Mouse (Mus musculus): ENCODE measurements around the gene Stx5a. TPM values are rescaled to one million over a fixed set of nuclear protein-coding genes. Genes with fewer than 3 reads are reported as not detected.
A peak's percentile ranks its signal among the peaks of the same experiment; 100 is the strongest.

Gene Stx5a
- polyA plus RNA-seq, 1 experiment, result 88.0 TPM

DNA sequence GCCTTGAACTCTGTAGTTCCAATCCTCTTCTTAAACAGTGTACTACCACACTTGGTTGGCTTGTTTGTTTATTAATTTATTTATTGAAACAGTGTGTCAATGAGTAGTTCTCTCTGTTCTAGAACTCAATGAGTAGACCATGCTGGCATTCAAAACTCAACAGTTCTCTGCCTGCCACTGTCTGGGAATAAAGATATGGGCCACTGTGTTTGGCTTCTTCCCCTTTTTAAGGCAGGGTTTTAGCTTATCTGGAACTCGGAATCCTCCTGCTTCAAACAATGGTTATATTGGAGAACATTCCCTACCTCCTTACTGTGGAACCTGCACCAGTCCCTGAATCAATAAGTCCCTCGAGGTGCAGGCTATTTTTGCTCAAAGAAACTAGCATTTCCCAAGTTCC lies 17.7 kb downstream of the Stx5a start:
- no peak overlapping the region for H3K4me3 ChIP-seq (replicated peaks; ENCODE audit: extremely low read depth, low read depth, low read length)
- no peak for TF ChIP-seq CTCF (IDR thresholded peaks at IDR 0.05; ENCODE audit: insufficient read depth, low read length)
- no peak for TF ChIP-seq POLR2A (IDR thresholded peaks at IDR 0.05; ENCODE audit: borderline replicate concordance, extremely low read depth, low read depth, low read length)
- peaks cover 17% of the 10 kb centered on the region for H3K4me1 ChIP-seq (ENCODE audit: control insufficient read depth, insufficient read depth, low read length)
- 76% methylated on average over 2 of the region's 2 CpGs for WGBS
- no peak for DNase-seq

DNA sequence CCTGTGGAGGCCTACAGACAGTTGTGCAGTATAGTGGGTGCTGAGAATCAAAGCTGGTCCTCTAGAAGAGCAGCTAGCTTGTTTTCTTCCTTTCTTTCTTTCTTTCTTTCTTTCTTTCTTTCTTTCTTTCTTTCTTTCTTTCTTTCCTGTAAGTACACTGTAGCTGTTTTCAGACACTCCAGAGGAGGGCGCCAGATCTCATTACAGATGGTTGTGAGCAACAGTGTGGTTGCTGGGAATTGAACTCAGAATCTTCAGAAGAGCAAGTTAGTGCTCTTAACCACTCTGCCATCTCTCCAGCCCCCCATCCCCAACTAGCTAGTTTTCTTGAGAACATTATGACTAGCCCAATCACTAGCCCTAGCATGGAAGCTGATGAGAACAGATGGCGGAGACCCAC lies 19.5 kb downstream of the Stx5a start:
- no peak for DNase-seq
- TF ChIP-seq CTCF (IDR thresholded peaks at IDR 0.05; ENCODE audit: insufficient read depth, low read length) (no peak), POLR2A (IDR thresholded peaks at IDR 0.05; ENCODE audit: borderline replicate concordance, extremely low read depth, low read depth, low read length) (no peak)
- Histone ChIP-seq H3K4me3 (replicated peaks; ENCODE audit: extremely low read depth, low read depth, low read length) (no peak overlapping the region), H3K4me1 (ENCODE audit: control insufficient read depth, insufficient read depth, low read length) (peaks cover 16% of the 10 kb centered on the region)
- 90% methylated on average over 2 of the region's 2 CpGs for WGBS

DNA sequence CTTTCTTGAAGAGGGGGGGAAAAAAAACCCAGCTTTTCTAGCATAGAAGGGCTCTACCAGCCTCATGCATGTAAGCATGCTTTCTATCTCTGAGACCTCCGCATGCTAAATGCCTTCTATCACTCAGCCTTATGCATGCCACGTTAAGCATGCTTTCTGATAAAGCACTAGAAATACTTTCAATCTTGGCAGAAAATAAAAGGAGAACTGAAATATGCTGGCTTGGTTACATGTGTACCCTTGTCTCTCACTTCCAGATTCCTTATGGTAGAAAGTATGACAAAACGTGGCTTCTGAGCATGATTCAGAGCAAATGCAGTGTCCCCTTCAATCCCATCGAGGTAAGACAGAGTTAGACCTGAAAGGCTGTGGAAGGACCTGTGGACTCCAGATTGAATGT lies 22.1 kb downstream of the Stx5a start:
- H3K4me1 ChIP-seq (ENCODE audit: control insufficient read depth, insufficient read depth, low read length), result peaks cover 4% of the 10 kb centered on the region; the same call in 1 of the 2 replicates
- no peak overlapping the region for H3K4me3 ChIP-seq (replicated peaks; ENCODE audit: extremely low read depth, low read depth, low read length)
- DNase-seq, result no peak
- whole genome bisulfite sequencing, result 80% methylated on average over 4 of the region's 4 CpGs
- TF ChIP-seq CTCF (IDR thresholded peaks at IDR 0.05; ENCODE audit: insufficient read depth, low read length) (no peak), POLR2A (IDR thresholded peaks at IDR 0.05; ENCODE audit: borderline replicate concordance, extremely low read depth, low read depth, low read length) (no peak)

DNA sequence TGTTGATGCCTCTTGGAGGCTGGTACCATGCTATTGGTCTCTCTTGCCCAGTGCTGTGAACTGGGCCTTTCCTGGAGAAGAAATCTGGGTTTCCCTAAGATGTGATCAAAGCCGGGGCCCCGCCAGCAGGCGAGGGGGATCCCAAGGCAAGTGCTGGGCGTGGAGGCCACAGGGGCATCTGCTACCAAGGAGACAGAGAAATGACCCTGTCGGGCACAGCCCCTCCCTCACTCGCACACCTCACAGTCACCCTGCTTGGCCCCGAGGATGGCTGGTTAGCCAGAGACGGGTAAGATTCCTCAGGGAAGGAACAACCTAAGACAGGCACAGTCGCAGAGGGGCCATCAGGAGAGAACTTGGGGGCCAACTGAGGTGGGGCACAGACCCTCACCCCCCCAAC lies 24.3 kb downstream of the Stx5a start:
- Histone ChIP-seq H3K4me1 (ENCODE audit: control insufficient read depth, insufficient read depth, low read length) (peaks cover 4% of the 10 kb centered on the region; the same call in 1 of the 2 replicates), H3K4me3 (replicated peaks; ENCODE audit: extremely low read depth, low read depth, low read length) (no peak overlapping the region)
- no peak for TF ChIP-seq POLR2A (IDR thresholded peaks at IDR 0.05; ENCODE audit: borderline replicate concordance, extremely low read depth, low read depth, low read length)
- no peak for DNase-seq
- 95% methylated on average over 9 of the region's 9 CpGs for WGBS

DNA sequence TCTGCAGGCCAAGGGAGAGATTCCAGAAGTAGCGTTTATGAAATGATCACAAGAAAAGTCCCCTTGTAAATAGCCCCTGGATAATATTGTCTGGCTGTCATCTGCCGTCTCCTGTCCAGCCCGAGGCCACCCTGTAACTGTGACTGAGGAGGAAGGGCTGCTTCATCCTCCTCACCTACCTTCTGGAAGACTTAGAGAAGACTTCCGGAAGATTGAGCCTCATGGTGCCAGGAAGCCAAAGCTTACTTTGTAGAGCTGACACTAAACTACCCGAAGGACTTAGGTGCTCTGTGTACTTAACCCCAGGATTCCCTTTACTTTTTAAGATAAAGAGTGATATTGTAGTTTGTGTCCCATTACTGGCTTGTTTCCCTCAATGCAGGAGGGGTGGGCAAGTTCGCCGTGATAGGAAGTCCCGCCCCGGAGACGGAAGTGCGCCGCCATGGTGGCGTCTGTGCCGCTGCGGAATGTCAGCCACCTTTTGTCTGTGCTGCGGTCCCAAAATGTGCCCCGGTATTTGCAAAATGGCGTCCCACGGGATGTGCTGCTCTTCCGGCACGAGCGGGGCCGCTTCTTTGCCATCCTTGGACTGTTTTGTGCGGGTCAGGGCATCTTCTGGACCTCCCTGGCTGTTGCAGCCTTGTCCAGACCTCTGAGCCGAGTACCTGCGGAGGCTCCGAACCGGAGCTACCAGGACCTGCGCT lies 29.5 kb downstream of the Stx5a start, which contains the start of gene Tmem223:
TSS of gene Tmem223 (plus strand) at position 430 of the 704 bp plus-strand sequence.
- WGBS, result 12% methylated on average over 29 of the region's 29 CpGs
- peak; percentile 80 for DNase-seq
- peak; percentile 96 for TF ChIP-seq POLR2A (IDR thresholded peaks at IDR 0.05; ENCODE audit: borderline replicate concordance, extremely low read depth, low read depth, low read length)
- no peak for TF ChIP-seq CTCF (IDR thresholded peaks at IDR 0.05; ENCODE audit: insufficient read depth, low read length)
- Histone ChIP-seq H3K4me3 (replicated peaks; ENCODE audit: extremely low read depth, low read depth, low read length) (peak within 1 kb of the TSS; percentile 97), H3K4me1 (ENCODE audit: control insufficient read depth, insufficient read depth, low read length) (peaks cover 19% of the 10 kb centered on the region)

DNA sequence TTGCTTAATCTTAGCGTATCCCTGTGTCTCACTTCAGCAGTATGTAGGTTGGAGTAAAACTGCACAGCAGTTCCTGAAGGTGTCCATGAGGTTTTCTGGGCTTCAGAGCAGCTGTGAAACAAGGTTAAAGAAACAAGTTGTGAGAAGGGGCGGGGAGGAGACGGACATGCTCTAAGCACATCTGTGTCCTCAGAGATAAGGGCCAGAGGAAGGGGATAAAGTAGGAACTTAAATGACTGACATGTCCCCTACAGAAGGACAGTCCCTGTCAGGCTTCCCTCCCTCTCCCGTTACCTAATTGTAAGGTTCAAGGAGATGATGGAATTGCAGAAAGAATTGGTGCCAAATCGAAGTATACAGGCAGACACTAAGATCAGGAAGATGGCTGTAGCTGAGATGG lies 31.8 kb downstream of the Stx5a start:
- no peak for TF ChIP-seq POLR2A (IDR thresholded peaks at IDR 0.05; ENCODE audit: borderline replicate concordance, extremely low read depth, low read depth, low read length)
- no peak for TF ChIP-seq CTCF (IDR thresholded peaks at IDR 0.05; ENCODE audit: insufficient read depth, low read length)
- no peak for DNase-seq
- WGBS, result 64% methylated on average over 5 of the region's 5 CpGs
- Histone ChIP-seq H3K4me1 (ENCODE audit: control insufficient read depth, insufficient read depth, low read length) (peaks cover 19% of the 10 kb centered on the region), H3K4me3 (replicated peaks; ENCODE audit: extremely low read depth, low read depth, low read length) (no peak overlapping the region)

DNA sequence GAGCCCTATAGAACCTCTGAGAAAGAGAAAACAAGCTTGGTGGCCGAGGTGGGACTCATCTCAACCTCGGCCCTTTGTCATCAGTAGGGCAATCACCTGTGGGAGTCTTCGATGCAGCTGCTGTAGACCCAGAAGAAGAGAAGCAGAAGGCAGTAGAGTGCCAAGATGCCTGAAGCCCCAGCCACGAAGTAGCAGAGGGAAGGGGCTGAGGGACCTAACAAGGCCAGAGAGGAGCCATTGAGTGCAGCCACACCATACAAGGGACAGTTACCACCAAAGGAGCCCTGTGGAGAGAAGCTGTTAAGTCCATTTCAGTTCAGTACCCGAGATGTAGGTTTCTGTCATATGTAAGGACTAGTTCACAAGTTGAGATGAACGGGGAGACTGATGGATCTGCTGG lies 32.2 kb downstream of the Stx5a start:
- Histone ChIP-seq H3K4me1 (ENCODE audit: control insufficient read depth, insufficient read depth, low read length) (peaks cover 19% of the 10 kb centered on the region), H3K4me3 (replicated peaks; ENCODE audit: extremely low read depth, low read depth, low read length) (peak overlapping the region; percentile 90)
- no peak for DNase-seq
- WGBS, result 46% methylated on average over 6 of the region's 6 CpGs
- TF ChIP-seq CTCF (IDR thresholded peaks at IDR 0.05; ENCODE audit: insufficient read depth, low read length) (no peak), POLR2A (IDR thresholded peaks at IDR 0.05; ENCODE audit: borderline replicate concordance, extremely low read depth, low read depth, low read length) (no peak)

DNA sequence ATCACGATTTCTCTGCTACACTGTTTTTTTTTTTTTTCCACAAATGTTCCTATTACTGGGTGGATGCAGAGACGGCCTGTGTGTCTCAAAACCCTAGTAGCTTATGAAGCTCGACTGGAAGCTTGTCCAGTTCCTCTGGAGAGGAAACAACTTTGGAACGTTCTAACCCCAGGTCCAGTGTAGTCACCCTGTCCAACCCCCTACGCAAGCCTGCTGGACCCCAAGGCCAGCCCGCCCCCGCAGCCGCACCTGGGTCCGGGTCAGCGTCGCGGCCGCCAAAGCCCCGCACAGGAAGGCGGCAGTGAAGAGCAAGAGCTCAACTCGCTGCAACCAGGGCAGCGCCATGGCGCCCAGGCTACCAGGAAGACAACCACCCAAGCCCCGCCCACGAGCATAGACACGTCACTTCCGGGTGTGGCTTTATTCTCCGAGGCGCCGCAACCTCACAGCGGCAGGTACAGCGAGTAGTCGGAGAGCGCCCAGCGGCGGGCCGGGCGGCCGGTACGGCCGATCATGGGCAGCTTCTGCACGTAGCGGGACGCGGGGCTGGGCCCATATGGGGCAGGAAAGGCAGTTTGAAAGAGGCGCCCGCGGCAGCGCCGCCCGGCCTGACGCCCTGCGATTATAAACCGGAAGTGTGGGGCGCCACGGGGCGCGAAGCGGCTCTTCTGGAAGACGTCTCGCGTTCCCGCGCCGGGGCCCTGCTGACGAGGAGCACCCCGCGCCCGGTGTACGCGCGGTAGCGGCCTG lies 33.0 kb downstream of the Stx5a start, which contains the start of gene Tmem179b:
TSS of gene Tmem179b (minus strand) at position 382 of the 750 bp plus-strand sequence.
- TF ChIP-seq CTCF (IDR thresholded peaks at IDR 0.05; ENCODE audit: insufficient read depth, low read length), result no peak
- peak; percentile 96 for TF ChIP-seq POLR2A (IDR thresholded peaks at IDR 0.05; ENCODE audit: borderline replicate concordance, extremely low read depth, low read depth, low read length)
- Histone ChIP-seq H3K4me3 (replicated peaks; ENCODE audit: extremely low read depth, low read depth, low read length) (peak within 1 kb of the TSS; percentile 90), H3K4me1 (ENCODE audit: control insufficient read depth, insufficient read depth, low read length) (peaks cover 19% of the 10 kb centered on the region)
- peak; percentile 99 for DNase-seq
- 2% methylated on average over 68 of the region's 68 CpGs for WGBS

DNA sequence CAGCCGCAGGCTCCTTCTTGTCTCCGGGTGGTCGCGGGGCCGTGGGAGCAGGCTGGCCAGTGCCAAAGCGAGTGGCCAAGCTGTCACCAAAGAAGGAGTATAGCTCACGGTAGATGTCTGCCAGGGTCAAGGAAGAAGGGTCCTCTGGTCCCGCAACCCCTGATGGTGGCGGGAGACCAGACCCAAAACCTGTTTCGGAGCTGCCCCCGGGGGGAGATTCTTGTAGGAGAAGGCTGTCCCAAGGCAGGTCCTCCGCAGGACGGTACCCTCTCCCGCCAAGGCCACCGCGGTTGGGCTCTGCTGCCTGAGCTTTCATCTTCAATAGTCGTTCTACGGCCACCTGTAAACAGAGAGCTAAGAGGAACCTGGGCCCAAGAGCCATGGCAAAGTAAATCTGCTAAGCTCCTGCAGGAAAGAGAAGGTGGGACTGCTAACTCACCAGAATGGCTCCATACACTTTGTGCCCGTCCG lies 33.8 kb downstream of the Stx5a start:
- 2% methylated on average over 20 of the region's 20 CpGs for WGBS

More for the DNA sequence above, 33.8 kb downstream of the Stx5a start:
- TF ChIP-seq CTCF (IDR thresholded peaks at IDR 0.05; ENCODE audit: insufficient read depth, low read length) (no peak), POLR2A (IDR thresholded peaks at IDR 0.05; ENCODE audit: borderline replicate concordance, extremely low read depth, low read depth, low read length) (no peak)
- Histone ChIP-seq H3K4me3 (replicated peaks; ENCODE audit: extremely low read depth, low read depth, low read length) (peak overlapping the region; percentile 90), H3K4me1 (ENCODE audit: control insufficient read depth, insufficient read depth, low read length) (peaks cover 19% of the 10 kb centered on the region)
- no peak for DNase-seq

Data from lung, adult 2 months (tissue).